Mouse (Mus musculus) bone marrow macrophage, adult 2 months (primary cell): Measurements from ENCODE around the gene Srsf6. TPM values are rescaled to one million over a fixed set of nuclear protein-coding genes. Genes with fewer than 3 reads are reported as not detected.

Source experiments
- H3K27ac ChIP-seq: 2 replicates; pipeline ENCODE4 v1.5.1; 2012; ENCODE audit warnings: low read depth, low read length; ENCODE audit not compliant: insufficient read depth
- H3K4me1 ChIP-seq: 2 replicates; pipeline ENCODE4 v1.6.1; 2012; ENCODE audit warnings: low read length; ENCODE audit not compliant: control insufficient read depth, insufficient read depth
- H3K4me3 ChIP-seq: 2 replicates; pipeline ENCODE4 v1.5.1; 2012; ENCODE audit warnings: mild to moderate bottlenecking, low read length, moderate library complexity; ENCODE audit not compliant: insufficient read depth
- CTCF ChIP-seq: IDR thresholded peaks from 2 replicates; pipeline ENCODE4 v1.5.1; 2012; ENCODE audit warnings: low read depth, mild to moderate bottlenecking, low read length, moderate library complexity
- POLR2A ChIP-seq: IDR thresholded peaks from 2 replicates; pipeline ENCODE4 v1.6.1; 2012; ENCODE audit warnings: mild to moderate bottlenecking, low read depth, low read length, borderline replicate concordance
- polyA plus RNA-seq: library from polyadenylated mRNA; stranded (reverse); fragments of >200 nt; gene quantifications from 2 replicates; pipeline ENCODE4 v1.2.4, GENCODE M21; 2012; ENCODE audit not compliant: missing spikeins, insufficient read depth, insufficient read length

Gene Srsf6
- polyA plus RNA-seq, 1 experiment, result 106 TPM

DNA sequence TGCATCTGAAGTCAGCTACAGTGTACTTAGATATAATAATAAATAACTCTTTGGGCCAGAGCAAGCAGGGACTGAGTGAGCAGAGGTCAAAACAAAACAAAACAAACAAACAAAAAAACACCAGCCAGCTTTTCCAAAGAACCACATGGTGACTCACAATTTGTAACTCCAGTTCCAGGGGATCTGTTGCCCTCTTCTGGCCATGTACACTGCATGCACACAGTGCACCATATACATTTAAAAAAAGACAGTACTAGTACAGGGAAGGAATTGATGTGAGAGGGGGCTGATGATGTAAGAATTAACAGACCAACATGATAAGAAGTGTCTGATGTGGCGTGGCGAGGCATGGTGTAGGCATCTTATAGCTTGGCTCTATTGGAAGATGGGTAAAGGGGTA is 25.5 kb downstream of the Srsf6 start:
- Histone ChIP-seq H3K4me1 (peaks cover 12% of the 10 kb centered on the region), H3K27ac (no peak overlapping the region), H3K4me3 (no peak overlapping the region)
- no peak for TF ChIP-seq CTCF
- no peak for TF ChIP-seq POLR2A

DNA sequence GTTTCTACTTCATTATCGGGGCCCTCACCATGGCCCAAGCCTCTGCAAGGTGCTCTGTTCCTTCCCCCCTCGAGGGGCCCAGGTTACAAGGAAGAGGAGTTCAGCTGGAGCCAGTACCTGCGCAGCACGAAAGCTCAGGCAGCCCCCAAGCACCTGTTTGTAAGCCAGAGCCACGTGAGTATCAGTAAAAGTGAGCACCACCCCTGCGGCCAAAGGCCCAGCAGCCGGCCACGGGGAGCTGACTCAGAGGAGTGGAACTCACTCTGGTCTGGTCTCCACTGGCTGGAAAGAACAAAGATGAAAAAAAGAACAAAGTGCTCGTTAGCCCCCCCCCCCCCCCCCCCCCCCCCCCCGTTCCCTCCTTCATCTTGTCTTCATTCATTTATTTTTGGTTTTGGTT is 30.0 kb downstream of the Srsf6 start:
- no peak overlapping the region for H3K27ac ChIP-seq
- TF ChIP-seq POLR2A, result no peak
- no peak for TF ChIP-seq CTCF
- H3K4me3 ChIP-seq, result no peak overlapping the region
- peaks cover 12% of the 10 kb centered on the region for H3K4me1 ChIP-seq

GRCm38 (mm10) chr2:162966734-162967133 is 35.4 kb downstream of the Srsf6 start:
- Histone ChIP-seq H3K27ac (no peak overlapping the region), H3K4me1 (0 out of 2 replicates have a peak, but pooled peaks cover 2% of the 10 kb centered on the region), H3K4me3 (no peak overlapping the region)
- no peak for TF ChIP-seq CTCF
- TF ChIP-seq POLR2A, result no peak

DNA sequence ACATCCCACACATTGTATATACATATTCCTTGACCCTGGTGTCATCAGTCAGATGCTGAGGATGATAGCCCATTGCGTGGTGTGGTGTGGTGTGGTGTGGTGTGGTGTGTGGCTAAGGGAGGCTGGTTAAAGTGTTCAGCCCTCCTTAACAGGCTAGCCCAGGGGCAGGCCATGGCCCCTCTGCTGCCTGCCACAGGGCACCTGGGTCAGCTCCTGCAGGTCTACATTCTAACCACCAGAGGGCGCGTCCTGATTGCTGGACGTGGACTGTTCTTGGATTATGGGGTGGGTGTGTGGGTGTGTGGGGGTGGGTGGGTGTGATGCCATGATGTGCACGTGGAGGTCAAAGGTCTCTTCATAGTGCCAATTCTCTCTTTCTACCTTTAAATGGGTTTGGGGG is 37.0 kb downstream of the Srsf6 start:
- peak; percentile 84 for TF ChIP-seq CTCF
- TF ChIP-seq POLR2A, result no peak
- H3K4me3 ChIP-seq, result no peak overlapping the region
- no peak overlapping the region for H3K27ac ChIP-seq
- peaks cover 13% of the 10 kb centered on the region for H3K4me1 ChIP-seq

GRCm38 (mm10) chr2:162969101-162969500 is 37.8 kb downstream of the Srsf6 start:
- TF ChIP-seq CTCF (no peak), POLR2A (no peak)
- no peak overlapping the region for H3K4me3 ChIP-seq
- H3K4me1 ChIP-seq, result peaks cover 19% of the 10 kb centered on the region
- H3K27ac ChIP-seq, result no peak overlapping the region

DNA sequence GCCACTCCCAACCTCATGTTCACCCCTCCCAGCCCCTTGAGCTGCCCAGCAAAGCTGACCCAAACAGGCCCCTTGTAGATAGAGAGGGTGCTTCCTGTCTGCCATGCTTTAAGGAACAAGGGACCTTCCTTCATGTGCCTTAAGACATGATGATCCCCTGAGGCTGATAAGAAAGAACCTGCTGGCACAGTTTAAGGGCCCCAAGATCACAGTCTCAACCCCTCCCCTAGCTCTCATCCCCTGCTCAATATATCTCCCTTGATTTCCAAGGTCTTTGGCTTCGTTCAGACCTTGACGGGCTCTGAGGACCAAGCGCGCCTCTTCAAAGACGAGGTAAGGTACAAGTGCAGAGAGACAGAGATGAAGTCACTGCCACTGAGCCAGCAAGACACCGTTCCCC is 39.6 kb downstream of the Srsf6 start:
- no peak for TF ChIP-seq POLR2A
- no peak for TF ChIP-seq CTCF
- H3K4me3 ChIP-seq, result no peak overlapping the region
- H3K27ac ChIP-seq, result no peak overlapping the region
- peaks cover 31% of the 10 kb centered on the region for H3K4me1 ChIP-seq

DNA sequence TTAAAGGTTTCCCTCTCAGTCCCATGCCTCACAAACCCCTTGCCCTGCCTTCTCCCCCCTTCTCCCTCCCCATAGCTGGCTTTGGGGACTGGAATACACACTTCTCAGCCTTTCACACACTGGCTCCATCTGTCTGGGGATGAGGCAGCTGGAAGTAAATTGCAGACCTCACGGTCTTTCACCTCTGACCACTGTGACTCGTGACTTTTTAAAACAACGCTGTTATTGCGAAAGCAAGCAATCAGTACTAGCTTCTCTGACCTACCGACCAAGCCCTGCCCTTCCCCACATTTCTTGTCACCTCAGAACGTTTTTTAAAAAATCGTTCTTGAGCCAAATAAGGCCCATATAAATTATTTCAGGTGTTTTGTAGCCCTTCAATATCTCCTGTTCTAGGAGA is 41.4 kb downstream of the Srsf6 start:
- H3K27ac ChIP-seq, result no peak overlapping the region
- TF ChIP-seq CTCF, result no peak
- no peak for TF ChIP-seq POLR2A
- H3K4me1 ChIP-seq, result peaks cover 41% of the 10 kb centered on the region
- no peak overlapping the region for H3K4me3 ChIP-seq

DNA sequence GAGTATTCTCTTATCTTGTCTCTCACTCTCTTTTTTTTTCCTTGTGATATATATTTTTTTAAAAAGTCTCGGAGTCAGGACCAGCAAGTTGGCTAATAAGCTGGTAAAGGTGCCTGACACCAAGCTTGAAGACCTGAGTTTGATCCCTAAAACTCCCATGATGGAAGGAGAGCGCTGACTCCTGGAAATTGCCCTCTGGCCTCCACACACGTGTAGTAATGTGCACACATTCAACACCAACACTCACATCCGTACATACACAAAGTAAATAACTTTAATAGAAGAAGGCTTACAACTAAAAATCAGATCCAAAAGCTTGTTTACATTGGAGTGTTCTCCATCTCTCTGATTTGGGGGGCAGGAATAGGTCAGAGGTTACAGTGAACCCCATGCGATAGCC is 41.9 kb downstream of the Srsf6 start:
- Histone ChIP-seq H3K4me3 (no peak overlapping the region), H3K27ac (no peak overlapping the region), H3K4me1 (peaks cover 41% of the 10 kb centered on the region)
- no peak for TF ChIP-seq CTCF
- TF ChIP-seq POLR2A, result no peak

GRCm38 (mm10) chr2:162973637-162974036 is 42.3 kb downstream of the Srsf6 start:
- Histone ChIP-seq H3K27ac (no peak overlapping the region), H3K4me1 (peaks cover 41% of the 10 kb centered on the region), H3K4me3 (no peak overlapping the region)
- TF ChIP-seq POLR2A (no peak), CTCF (no peak)

GRCm38 (mm10) chr2:162975157-162975775 is 43.9 kb downstream of the Srsf6 start:
- TF ChIP-seq CTCF (no peak), POLR2A (no peak)
- peak overlapping the region; percentile 52 for H3K27ac ChIP-seq
- H3K4me1 ChIP-seq, result peaks cover 41% of the 10 kb centered on the region
- H3K4me3 ChIP-seq, result no peak overlapping the region
